Mouse (Mus musculus) frontal cortex, postnatal 25 days (tissue): Measurements from ENCODE around the gene BC025446.
"Not testable (repeated sequence)": the region's sequence is repeated elsewhere in the genome, so short reads cannot be mapped to it uniquely, and the experiment has no call there.

Experiments used
- DNase-seq, 2 experiments: peaks; one replicate each; pipeline ENCODE4 v3.0.0; 2022; ENCODE audit warnings: low spot score in 2 of 2

The BC025446 gene

DNA sequence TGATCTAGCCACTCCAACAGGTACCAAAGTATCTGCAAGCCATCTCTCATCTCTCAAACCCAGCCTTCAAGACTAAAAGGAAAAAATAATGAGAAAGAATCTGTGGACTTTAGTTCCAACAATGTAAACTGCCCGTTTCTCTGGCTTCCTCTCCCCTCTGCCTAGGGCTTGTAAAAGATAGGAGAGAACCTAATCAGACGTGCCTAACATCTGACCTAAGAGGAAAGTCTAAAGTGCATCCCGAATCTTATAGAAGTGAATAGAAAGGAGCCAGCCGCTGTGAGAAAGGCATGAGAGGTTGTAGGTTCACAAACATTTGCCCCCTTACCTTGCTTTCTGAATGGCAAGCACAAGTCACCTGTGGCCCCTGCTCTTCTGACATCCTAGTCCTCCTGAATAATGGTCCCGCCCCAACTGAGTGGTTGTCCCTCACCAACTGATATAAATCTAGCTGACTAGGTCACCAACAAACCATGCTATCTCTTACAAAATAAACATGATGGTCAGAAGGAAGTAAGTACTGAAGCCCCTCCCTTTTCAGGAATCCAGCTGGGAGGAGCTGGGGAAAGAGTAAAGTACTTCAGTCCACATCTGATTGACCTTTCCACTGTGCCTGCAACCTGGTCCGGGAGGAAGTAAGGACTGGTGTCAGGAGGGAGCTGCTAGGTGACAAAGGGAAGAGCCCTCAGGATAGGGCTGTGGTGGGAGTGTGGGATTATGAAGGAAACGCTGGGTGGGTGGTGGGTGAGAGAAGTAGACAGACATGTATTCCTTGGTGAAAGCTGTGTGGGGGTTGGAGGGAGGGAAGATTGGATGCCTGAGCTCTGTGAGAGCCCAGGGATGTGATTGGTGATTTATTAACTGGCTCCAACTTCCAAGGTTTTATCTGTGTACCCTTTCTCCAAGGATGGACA is at the start of gene BC025446:
TSS of gene BC025446 (plus strand) at position 599 of the 914 bp plus-strand sequence.
- no peak for DNase-seq

GRCm38 (mm10) chr15:75175506-75175905 is 40.7 kb upstream of the BC025446 start:
- DNase-seq, result peak in 1 of 2 experiments; percentile 5

DNA sequence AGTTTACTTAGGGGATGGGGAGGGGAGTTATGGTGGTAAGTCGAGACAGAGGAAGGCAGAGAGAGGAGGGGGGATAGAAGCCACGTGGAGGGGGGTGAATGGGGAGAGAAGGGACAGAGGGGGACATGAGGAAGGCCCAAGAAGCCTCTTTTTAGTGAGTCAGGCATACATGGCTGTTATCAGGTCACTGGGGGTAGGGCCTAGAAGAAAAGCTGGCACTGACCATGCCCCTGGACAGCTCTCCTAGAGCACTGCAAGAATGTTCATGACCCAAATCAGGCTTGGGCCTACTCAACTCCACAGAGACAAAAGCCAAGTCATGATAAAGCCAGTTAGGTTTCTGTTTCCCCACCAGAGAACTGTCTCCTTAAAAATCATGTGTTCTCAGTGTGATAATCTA is 29.9 kb upstream of the BC025446 start:
- no peak for DNase-seq

DNA sequence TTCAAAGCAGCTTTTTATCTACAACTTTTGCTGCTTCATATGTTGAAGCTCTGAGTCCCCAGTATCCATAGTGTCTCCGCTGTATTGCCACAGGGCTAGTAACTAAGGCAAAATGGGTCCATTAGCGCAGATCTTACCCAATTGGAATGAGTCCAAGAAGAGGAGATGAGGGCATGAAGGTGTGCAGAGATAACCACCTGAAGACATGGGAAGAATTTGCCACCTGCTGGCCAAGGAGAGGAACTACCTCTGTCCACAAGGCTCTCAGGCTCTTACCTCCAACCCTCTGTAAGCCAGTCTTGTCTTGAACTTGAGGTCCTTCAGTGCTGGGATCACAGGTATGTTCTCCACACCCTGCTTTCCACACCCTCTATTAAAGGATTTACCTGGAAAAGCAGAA is 27.1 kb upstream of the BC025446 start:
- DNase-seq, result no peak

DNA sequence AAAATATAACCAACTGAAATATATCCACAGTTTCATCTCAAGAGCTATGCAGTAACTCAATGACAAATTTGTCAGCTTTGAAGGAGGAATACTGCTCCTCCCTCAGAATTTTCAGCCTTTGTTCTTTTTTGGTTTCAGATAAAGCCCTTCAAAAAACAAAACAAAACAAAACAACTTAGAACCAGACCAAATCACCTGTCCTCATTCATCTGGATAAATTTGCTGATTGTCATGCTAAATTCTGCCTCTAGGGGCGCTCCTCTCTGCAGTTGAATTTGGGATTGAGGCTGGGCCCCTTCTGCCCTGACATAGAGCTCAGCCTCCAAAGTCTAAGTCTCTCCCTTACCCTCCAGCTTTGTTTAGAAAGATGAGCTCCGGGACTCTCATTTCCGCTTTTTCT is 25.6 kb upstream of the BC025446 start:
- not testable (repeated sequence) for DNase-seq

GRCm38 (mm10) chr15:75216831-75217230 is 655 bp downstream of the BC025446 start:
- no peak for DNase-seq

DNA sequence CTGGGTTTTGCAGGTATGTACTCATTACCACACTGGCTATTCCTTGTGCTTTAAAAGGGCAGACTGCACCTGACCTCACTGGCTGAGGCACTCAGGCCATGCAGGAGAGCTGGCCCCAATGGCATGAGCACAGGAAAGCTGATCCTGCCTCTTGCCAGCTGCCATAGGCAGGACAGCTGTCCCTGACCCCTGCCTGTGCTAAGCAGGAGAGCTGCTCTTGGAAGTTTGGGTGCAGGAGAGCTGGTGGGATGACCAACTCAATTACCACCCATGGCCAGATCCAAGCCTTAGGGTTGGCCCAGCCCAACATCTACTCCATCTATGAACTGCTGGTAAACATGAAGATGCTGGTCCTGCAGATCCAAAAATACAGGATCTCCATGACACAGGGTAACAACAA is 5.8 kb downstream of the BC025446 start:
- DNase-seq, result no peak

GRCm38 (mm10) chr15:75237736-75238288 is 21.6 kb downstream of the BC025446 start:
- DNase-seq, result no peak

GRCm38 (mm10) chr15:75240558-75240957 is 24.4 kb downstream of the BC025446 start:
- no peak for DNase-seq

DNA sequence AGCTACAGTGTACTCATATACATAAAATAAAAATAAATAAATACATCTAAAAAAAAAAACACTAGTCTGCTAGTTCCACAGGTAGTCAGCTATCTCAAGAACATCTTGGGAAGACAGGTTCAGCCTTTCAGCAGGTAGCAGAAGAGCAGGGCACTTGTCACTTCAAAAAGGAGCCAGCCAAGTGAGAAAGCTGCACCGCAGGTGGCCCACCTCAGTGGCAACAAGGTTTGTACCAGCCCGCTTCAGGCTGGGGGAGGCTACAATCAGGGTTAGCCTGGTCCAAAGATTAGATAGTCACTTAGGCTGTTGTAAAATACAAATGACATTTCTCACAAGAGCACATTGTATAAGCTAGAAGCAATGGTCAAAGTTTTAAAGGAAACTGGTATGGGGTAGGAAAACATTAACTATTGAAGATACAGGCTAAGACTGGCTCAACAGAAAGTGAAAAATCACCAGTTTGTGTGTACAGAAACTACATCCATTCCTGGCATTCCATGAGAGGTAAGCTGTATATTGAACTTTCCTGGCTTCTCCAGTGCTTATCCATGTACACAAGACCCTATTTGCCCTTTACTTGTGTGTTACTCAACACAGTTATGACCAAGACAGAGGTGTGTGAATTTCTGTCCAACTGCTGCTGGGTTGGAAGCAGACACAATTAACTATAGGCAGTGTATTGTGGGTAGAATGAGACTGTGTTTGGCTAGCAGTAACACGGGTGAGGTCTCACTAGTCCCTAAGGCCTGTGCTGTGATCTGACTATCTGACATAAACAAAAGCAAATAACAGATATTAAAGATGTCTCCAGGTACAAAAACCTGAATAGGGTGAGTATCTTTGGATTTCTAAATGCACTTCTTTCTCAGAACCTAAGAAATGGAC is 26.8 kb downstream of the BC025446 start:
- DNase-seq, result no peak

DNA sequence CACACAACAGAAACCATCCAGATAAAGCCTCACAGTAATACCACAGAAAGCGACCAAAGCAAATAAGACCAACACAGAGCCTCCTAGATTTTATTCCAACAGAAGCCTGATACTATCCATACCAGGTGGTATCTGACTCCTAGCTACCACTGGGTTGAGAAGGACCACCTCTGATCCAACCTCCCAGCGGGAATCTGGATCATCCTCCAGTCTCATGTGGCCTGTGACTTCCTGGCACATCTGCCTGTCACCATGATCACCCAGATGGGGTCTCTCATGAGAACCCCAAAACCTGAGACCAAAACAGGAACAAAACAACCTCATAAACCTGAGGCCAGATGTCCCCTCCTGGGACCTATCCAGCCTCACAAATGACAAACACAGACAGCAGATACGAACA is 38.5 kb downstream of the BC025446 start:
- no peak for DNase-seq

DNA sequence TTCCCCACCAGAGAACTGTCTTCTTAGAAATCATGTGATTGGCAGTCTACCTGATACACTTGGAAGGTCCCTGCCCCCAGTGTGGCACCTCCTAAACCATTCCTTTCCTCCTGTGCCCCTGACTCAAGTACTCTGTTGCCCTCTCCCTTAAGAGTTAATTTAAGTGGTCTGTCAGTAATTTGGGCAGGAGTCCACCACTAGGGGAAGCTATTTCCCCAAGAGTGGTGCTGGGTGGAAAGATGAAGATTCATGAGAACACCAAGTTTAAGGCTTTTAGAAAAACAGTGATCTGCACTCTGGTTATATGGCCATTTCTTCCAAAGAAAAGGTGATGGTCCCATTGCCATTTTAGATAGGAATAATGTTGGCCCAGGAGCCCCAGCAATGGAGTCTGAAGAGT is 49.7 kb downstream of the BC025446 start:
- no peak for DNase-seq

GRCm38 (mm10) chr15:75266626-75267025 is 50.5 kb downstream of the BC025446 start:
- DNase-seq, result no peak

DNA sequence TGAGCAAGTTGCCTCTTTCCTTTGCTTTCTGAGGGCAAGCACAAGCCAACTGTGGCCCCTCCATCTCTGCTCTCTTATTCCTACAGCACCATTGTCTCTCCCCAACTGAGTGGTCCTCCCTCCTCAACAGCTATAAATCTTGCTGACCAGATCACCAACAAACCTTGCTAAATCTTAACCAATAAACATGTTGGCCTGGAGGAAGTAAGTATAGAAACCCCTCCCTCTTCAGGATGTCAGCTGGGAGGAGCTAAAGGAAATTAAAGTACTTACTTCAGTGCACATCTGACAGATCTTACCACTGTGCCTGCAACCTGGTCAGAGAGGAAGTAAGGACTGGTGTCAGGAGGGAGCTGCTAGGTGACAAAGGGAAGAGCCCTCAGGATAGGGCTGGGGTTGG is 51.9 kb downstream of the BC025446 start, which contains the start of gene Ly6f:
TSS of gene Ly6f (plus strand) at position 301 of the 400 bp plus-strand sequence.
- no peak for DNase-seq

- no peak for DNase-seq
Measured at GRCm38 (mm10) chr15:75268916-75269829, 53.0 kb downstream of the BC025446 start.

DNA sequence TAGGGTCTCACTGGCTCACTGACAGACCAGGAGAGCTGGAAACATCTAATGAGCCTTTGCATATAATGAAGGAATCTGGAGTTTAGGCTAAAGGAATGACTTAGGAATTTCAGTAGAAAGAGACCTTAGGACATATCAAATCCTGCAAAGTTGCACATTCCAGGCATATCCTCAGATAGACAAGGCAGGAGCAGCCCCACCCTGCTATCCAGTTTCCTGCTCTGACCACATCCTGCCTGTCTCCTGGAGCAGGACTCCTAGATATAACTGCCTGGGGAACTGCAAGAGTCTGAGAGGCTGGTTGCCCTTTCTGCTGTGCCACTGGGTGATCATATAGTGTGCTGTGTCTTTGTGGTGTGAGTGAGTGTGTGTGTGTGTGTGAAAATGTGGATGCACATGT is 54.0 kb downstream of the BC025446 start:
- DNase-seq, result no peak

- DNase-seq, result no peak
Measured at GRCm38 (mm10) chr15:75270691-75271362, 54.7 kb downstream of the BC025446 start.

DNA sequence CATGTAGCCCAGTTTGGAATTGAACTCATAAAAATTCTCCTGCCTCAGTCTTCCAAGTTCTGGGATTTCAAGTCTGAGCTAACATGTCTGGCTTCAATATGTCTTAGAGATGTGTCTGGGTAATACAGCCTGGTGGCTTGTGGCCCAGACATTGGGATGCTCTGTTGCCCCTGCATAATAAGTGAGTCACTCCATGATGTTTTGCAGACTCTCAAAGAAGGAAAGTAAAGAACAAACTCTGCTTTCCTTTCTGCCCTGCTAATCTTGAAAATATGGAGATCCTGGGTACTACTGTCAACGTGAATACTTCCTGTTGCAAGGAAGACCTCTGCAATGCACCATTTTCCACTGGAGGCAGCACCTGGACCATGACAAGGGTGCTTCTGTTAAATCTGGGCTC is 55.2 kb downstream of the BC025446 start:
- no peak for DNase-seq

DNA sequence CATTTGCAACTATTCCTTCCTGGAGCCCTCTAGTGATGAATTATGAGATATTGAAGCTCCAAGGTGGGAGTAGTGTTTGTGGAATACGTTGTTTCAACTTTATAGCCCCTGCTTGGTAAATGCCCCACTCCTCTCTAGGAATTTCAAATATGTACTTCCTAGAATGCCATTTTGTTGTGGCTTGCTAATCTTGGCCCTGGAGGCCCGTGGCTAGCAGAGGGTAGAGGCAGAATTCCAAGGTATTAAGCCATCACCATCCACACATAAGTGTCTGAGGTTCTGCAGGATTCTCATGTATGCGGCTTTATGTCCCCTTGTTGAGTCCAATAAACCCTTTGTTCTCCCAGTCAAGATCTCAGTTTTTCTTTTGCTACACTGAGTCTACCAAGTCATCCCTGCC is 55.7 kb downstream of the BC025446 start:
- DNase-seq, result no peak
